Mouse (Mus musculus) heart, postnatal 10 days (tissue): ENCODE results near the gene Rev3l. TPM values are rescaled to one million over a fixed set of nuclear protein-coding genes. Genes with fewer than 3 reads are reported as not detected.
"Not testable (repeated sequence)": the region's sequence is repeated elsewhere in the genome, so short reads cannot be mapped to it uniquely, and the experiment has no call there.

Source experiments
- DNase-seq, 2 experiments: peaks; one replicate each; pipeline ENCODE4 v3.0.0; 2021
- intact Hi-C: fragments of 180-260 bp; cut with DNase I; formaldehyde crosslinking; loops from one replicate; pipeline ENCODE4 v1.15.1; 2025
- total RNA-seq, 2 experiments: library from RNA; stranded (reverse); gene quantifications; 2 replicates each; pipeline ENCODE4 v1.2.3; 2021

The Rev3l gene
- total RNA-seq, 2 experiments from 2014 or later, result 23.1 to 30.5 TPM

DNA sequence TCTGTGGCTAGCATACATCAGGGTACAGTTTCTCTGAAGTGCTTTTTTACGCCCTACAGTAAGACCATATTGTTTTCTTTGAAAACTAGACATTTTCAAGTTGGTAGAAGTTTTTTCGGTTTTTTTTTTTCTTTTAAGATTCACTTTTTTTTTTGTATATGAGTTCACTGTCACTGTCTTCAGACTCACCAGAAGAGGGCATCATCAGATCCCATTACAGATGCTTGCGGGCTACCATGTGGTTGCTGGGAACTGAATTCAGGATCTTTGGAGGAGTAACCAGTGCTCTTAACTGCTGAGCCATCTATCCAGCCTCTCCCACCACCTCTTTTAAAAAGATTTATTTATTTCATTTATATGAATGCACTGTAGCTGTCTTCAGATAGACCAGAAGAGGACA lies 45.0 kb downstream of the Rev3l start:
- no peak for DNase-seq
- intact Hi-C loops, result no loop called here

DNA sequence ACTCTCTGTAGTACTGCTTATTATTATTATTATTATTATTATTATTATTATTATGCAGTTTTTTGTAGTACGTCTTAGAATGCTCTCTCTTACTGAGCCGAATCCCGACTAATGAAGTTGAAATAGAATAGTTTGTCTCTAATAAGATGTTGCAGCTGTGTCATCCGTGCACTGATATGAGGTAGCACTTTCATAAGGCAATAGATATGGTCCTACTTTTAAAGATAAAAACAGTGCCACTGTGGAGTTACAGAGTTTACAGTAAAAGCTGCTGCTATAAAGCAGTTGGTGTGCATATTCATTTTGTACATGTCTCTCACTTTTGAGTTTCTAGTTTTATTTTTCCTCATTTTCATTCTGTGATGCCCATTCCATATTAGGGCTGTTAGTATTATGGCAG lies 46.4 kb downstream of the Rev3l start:
- intact Hi-C loops, result no loop called here
- no peak for DNase-seq

DNA sequence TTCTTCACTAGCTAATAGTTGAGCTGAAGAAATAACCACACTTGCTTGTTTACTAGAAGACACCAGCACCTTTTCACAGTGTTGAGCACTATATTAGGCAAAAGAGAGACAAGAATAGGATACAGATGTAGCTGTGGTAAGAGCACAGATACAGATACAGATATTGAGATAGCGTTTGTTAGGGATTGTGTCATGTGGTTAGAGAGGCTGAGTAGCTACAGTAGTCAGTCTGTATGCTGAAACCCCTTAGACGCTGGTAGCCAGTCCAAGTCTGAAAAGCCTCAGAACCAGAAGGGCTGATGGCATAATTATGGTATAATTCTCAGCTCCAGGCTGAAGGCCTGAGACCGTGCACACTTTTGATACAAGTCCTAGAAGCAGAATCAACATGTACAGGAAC lies 53.3 kb downstream of the Rev3l start:
- DNase-seq, result no peak
- intact Hi-C loops, result no loop called here

DNA sequence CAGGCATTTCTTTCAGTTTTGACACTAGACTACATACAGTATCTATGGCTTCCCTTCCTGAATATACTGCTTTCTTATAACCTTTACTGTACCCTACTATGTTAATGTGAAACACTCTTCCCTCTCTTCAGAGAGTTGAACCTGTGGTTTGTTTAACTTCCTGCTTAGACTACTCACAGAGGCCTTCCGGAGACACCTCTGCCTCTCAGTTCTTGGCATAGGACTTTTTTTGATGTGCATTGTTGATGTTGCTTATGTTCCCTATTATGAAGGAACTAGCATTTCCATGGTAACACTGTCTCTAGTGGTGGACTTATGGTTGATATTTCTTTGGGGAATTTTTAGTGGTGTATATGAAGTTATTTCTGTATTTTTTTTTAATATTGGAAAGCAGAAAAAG lies 61.4 kb downstream of the Rev3l start:
- no peak for DNase-seq
- intact Hi-C loops, result no loop called here

DNA sequence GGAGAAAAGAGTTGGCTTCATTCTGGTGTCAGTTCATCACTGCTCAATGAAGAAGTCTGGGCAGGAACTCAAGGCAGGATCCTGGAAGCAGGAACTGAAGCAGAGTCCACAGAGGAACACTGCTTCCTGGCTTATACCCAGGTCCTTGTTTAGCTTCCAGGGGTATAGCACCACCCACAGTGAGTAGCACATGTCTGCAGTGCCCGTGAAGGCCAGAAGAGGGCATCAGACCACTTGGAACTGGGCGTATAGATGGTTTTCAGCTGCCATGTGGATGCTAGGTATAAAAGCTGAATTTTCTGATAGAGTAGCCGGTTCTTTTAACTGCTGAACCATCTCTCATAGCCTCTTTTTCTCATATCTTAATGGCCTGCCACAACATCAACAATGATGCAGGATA lies 79.6 kb downstream of the Rev3l start:
- DNase-seq, result peak; percentile 20 to 50
- intact Hi-C loops, result no loop called here

DNA sequence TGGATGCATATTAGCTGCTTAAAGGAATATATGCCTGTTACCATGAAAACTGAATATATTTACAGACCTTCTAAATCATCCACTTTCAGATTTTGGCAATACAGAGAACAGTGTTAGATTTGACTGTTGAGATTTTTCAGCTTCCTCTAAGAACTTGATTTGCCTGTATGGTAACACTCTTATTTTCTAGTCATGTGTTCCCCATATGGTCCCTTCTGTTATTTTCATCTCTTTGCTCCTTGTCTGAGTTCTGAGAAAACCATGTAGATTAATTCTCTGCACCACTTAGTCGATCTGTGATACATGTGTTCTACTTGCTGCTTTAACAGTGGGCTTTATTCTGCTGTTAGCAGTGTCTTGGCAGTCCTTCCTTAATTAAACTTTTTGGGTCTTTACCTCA lies 110.7 kb downstream of the Rev3l start:
- intact Hi-C loops, result no loop called here
- no peak for DNase-seq

DNA sequence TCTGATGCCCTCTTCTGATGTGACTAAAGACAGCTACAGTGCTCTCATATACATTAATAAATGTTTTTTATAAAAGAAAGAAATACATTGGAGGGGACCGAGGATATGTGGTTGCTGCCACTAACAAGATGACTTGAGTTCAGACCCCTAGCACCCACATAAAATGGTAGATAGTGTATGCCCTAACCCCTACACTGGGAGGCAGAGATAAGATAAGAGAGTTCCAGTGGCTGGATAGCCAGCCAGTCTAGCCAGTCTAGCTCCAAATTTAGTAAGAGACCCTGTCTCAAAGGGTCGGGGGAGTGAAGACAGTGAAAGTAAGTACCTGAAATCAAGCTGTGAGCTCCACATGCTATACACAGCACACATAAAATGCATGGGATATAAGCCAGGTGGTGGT lies 133.6 kb downstream of the Rev3l start:
- no peak for DNase-seq
- intact Hi-C loops, result no loop called here

DNA sequence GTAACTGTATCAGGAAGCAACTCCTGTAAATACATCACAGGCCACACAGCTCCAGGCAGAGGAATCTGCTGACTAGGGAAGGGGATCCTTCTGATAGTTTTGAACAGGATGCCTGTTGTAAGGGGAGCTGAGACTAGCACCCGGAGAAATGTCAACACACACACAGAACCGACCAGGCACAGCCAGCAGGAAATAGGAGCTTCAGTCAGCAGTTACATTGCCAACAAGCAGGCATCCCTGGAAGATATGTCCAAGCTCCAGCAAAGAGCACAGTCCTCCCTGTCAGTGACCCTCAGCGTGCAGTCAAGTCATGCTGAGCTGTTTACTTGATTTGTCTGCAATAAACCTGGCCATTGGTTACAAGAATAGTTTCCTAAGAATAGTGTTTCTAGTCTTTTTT lies 156.7 kb downstream of the Rev3l start:
- intact Hi-C loops, result no loop called here
- DNase-seq, result no peak

DNA sequence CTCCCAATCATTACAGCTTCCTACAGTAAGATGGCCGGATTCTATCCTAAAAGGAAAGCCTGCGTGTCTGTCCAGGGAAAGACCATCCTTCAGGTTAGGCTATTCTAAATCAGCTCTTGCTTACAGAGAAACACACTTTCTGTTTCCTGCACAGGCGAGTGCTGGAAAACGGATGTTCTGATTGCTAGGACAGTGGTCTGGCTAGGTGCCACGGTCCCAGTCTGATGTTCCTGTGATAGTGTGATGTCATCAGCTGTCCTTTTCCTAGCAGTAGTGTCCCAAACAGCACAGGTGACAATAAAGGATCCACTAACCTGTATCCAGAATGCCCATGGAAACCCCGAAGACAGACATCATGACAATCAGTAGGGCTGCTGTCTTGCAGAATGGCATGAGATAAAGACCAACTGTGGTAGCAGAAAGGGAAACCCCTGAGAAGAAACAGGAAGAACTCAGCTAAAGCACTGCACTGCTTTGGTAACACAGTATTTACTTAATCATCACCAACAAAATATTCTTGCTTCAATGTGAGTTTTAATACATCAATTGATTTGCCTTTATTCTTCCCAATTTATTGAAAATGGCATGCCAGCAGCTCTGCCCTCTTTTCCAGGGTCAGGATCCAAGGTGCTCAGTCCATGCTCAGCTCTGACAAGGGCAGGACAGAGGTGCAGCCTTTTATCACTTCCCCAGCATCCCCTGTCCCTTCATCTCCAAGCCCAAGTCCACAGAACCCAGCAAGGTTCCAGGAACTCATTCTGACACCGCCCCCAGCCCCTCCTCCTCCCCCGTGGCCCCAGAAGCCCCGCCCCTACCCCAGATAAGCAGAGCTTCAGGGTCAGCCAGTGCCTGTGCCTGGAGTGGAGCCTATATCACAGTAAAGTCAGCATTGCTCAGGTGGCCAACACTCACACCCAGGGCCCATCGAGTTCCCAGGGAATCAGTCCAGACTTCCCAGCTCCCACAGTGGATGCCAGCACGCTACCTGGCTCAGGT lies 162.1 kb downstream of the Rev3l start:
- DNase-seq, result peak; percentile 7 to 11
- intact Hi-C loops, result no loop called here

DNA sequence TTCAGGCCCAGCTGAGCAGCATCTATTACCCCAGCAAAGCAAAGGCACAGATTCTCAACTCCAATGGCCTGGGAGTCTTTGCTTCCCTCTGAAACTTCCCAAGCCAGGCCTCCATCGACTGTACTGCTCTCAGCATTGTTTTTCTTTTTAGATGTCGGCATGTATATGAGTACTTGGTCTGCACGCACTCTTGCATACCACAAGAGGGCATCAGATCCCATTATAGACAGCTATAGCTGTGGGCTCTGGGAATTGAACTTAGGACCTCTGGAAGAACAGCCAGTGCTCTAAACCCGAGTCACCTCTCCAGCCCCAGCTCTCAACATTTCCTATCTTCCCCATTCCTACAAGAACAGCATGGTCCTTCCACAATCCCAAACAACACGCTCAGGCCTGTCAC lies 164.6 kb downstream of the Rev3l start:
- intact Hi-C loops, result no loop called here
- no peak for DNase-seq

DNA sequence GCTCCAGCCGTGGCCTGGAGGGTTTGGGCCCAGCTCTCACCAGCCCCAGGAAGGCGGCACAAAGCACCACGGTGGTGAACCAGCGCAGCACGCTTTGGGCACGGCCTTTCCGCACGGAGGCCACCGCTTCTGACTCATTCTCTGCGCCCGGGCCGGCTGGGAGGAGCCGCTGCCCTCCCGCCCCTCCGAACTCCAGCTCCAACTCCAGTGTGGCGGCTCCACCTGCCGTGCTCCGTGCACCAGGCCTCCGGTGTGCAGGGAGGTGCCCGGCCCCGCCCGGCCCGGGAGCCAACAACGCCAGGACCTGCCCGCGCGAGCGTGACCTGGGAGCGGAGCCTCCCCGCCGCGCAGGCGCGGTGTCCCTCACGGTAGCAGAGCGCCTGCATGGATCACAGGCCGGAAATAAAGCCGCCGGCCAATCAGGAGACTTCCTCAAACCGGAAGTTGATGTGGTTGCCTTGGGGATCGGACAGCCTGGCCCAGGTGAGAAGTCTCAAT lies 167.0 kb downstream of the Rev3l start, which contains the start of gene Mfsd4b4:
Gene Mfsd4b4 (minus strand): TSS at position 365 of the 498 bp plus-strand sequence.
- intact Hi-C loops, result loop anchor here (2.0 kb wide), 1 partner anchor 60 kb away; no protein-coding TSS in a partner anchor

DNA sequence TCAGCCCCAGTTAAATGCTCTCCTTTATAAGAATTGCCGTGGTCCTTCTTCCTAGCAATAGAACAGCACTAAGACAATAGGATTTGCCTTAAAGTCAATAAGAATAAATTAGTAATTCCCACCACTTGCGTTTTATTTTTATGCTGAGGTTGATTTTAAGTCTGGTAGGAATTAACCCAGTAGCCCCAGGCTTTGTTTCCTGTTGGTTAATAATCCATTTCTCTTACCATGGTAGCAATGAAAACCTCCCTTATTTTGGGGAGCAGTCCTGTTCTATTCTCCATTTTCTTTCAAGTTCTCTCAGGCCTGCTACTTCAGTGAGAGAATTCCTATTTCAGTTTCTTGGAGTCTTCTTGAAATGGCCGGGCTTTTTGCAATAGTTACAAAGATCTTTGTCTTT lies 172.3 kb downstream of the Rev3l start:
- no peak for DNase-seq
- intact Hi-C loops, result no loop called here

More for the DNA sequence above, 167.0 kb downstream of the Rev3l start, which contains the start of gene Mfsd4b4:
- peak; percentile 88 to 90 for DNase-seq

DNA sequence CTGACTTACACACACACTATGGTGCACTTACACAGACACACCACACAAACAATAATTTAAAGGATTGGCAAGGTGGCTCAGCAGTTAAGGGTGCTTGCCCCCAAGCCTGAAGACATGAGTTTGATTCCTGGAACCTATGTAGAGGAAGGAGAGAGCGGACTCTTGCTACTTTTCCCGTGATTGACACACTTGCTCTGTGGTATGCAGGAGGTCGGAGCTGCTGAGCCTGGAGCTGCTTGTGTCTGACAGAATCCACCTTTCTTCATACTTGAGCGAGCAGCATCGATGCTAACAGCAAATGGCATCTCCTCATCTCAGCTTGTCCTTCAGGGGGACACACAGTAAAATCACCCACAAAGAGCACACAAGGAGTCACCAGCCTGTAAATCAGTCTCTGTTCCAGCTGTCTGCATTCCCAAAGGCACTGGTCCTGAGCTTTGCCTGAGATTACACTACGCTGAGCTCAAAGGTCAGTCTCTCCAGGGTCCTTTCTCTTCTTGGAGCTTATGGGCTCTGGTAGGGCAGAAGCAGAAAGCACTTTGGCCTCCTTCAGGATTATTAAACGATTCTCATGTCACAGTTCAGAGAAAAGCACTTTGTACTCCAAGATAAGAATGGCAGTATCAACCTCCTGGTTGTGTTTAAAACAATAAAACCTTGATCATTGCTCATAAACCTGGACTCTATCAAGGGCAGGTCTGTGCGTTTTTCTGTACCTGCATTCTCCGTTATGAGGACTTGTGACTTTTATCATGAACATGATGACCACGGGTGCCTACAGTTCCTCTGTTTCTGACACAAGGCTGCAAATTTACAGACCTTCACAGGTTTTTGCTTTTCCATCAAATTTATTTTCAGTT lies 175.1 kb downstream of the Rev3l start:
- intact Hi-C loops, result no loop called here
- DNase-seq, result no peak

DNA sequence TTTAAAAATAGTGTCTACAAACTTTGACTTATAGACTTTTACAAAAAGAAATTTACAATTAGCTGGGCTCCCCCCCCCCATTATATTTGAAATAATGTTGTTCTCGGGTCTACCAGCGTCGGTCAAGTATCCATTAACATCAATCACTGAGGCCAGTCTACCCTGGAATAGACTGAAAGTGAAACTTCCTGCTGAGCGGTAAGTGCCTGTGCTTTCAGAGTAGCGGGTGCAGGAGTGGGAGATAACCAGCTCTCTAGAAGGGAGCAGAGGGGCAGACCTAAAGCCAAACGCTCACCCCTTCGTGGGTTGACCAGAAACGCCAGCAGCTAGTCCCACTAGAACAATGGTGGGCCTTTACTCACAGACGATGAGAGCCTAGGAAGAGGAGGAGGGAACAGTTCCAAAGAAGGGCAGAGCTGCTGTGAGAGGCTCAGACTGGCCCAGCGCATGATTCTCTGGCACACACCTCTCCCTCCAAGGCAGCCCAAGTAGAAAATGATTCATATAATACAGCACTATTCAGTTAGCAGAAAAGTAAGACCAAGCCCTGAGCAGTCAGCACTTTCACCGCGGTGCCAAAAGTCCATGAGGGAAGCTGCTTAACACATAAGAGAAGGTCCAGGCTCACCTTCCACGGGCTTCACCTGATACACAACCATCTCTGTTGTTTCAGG lies 177.0 kb downstream of the Rev3l start:
- intact Hi-C loops, result no loop called here

DNA sequence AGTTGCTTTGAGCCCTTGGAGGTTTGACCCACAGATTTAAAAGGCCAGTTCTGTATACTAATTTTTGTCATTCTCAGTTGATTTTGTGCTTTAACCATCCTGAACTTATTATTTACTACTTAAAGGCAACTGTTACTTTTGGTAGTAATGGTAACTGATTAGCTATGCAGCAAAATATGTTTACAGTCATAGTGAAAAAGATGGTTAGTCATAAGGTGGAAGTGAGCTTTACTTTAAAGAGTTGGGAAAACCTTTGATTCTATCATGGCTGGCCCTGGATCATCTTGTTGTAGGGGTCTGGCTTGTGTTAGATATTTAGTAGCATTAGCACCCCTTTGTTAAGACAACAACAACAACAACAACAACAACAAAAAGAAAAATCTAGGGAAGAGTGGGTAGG lies 180.7 kb downstream of the Rev3l start:
- no peak for DNase-seq
- intact Hi-C loops, result no loop called here

More for the DNA sequence above, 177.0 kb downstream of the Rev3l start:
- no peak for DNase-seq

DNA sequence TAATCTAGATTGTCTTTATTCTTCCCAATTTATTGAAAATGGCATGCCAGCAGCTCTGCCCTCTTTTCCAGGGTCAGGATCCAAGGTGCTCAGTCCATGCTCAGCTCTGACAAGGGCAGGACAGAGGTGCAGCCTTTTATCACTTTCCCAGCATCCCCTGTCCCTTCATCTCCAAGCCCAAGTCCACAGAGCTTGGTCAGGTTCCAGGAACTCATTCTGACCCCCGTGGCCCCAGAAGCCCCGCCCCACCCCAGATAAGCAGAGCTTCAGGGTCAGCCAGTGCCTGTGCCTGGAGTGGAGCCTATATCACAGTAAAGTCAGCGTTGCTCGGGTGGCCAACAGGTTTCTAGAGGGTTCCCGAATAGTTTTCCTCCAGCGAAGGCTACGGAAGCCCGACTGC lies 192.6 kb downstream of the Rev3l start:
- DNase-seq, intact Hi-C loops: not testable (repeated sequence)
